Mouse (Mus musculus): ENCODE measurements around the gene Dnajc5. TPM values are rescaled to one million over a fixed set of nuclear protein-coding genes. Genes with fewer than 3 reads are reported as not detected.

Dnajc5 gene
- 43.6 and 45.0 TPM in 2 replicates for polyA plus RNA-seq (2016; fragmentation: Nextera tagmentation; extraction: Ambion mirVana)

GRCm38 (mm10) chr2:181520118-181520935 is at the start of gene Dnajc5:
Dnajc5 (plus strand) TSS chr2:181520485.
- H3K9me3 ChIP-seq (replicated peaks) = no peaks in the 10 kb centered on the region
- H3K4me1 ChIP-seq = peaks cover 46% of the 10 kb centered on the region
- 1% methylated on average over 74 of the region's 74 CpGs for WGBS (ENCODE audit: insufficient replicate concordance)
- H3K9ac ChIP-seq = peak within 1 kb of the TSS; percentile 98
- peak within 1 kb of the TSS; percentile 99 for H3K27ac ChIP-seq
- H3K4me3 ChIP-seq = peak within 1 kb of the TSS; percentile 96
- peak; percentile 97 for ATAC-seq
- no peaks in the 10 kb centered on the region for H3K27me3 ChIP-seq (replicated peaks)
- H3K36me3 ChIP-seq = peaks cover 35% of the 10 kb centered on the region
- peak within 1 kb of the TSS; percentile 85 for H3K4me2 ChIP-seq

- 27% methylated on average over 5 of the region's 5 CpGs for WGBS (ENCODE audit: insufficient replicate concordance)
- H3K4me3 ChIP-seq = no peak overlapping the region
- no peak overlapping the region for H3K9ac ChIP-seq
- 0 out of 2 replicates have a peak overlapping the region, but pooled peaks have one; percentile 7 for H3K4me2 ChIP-seq
- no peak overlapping the region for H3K27ac ChIP-seq
- no peaks in the 10 kb centered on the region for H3K36me3 ChIP-seq
- no peaks in the 10 kb centered on the region for H3K9me3 ChIP-seq (replicated peaks)
- H3K4me1 ChIP-seq = peaks cover 26% of the 10 kb centered on the region
- peak; percentile 50 for ATAC-seq
- 0 out of 2 replicates have a peak, but pooled peaks cover 9% of the 10 kb centered on the region for H3K27me3 ChIP-seq (replicated peaks)
Observed at GRCm38 (mm10) chr2:181471246-181471645, 49.0 kb upstream of the Dnajc5 start.

GRCm38 (mm10) chr2:181472256-181472827 is 47.9 kb upstream of the Dnajc5 start:
- 40% methylated on average over 1 of the region's 1 CpGs for WGBS (ENCODE audit: insufficient replicate concordance)
- no peak for ATAC-seq
- H3K27ac ChIP-seq = no peak overlapping the region
- H3K36me3 ChIP-seq = no peaks in the 10 kb centered on the region
- peaks cover 26% of the 10 kb centered on the region for H3K4me1 ChIP-seq
- H3K9ac ChIP-seq = no peak overlapping the region
- H3K4me3 ChIP-seq = no peak overlapping the region
- no peaks in the 10 kb centered on the region for H3K9me3 ChIP-seq (replicated peaks)
- 0 out of 2 replicates have a peak, but pooled peaks cover 9% of the 10 kb centered on the region for H3K27me3 ChIP-seq (replicated peaks)
- no peak overlapping the region for H3K4me2 ChIP-seq

- H3K27ac ChIP-seq = 0 out of 2 replicates have a peak overlapping the region, but pooled peaks have one; percentile 22
- no peak for ATAC-seq
- H3K9ac ChIP-seq = no peak overlapping the region
- no peak overlapping the region for H3K4me3 ChIP-seq
- peak overlapping the region; percentile 41 for H3K4me2 ChIP-seq
- no peaks in the 10 kb centered on the region; the same call in 1 of the 2 replicates for H3K27me3 ChIP-seq (replicated peaks)
- WGBS (ENCODE audit: insufficient replicate concordance) = 22% methylated on average over 2 of the region's 2 CpGs
- H3K4me1 ChIP-seq = peaks cover 51% of the 10 kb centered on the region
- H3K9me3 ChIP-seq (replicated peaks) = no peaks in the 10 kb centered on the region
- H3K36me3 ChIP-seq = no peaks in the 10 kb centered on the region
Observed at GRCm38 (mm10) chr2:181483120-181483519, 37.2 kb upstream of the Dnajc5 start.

DNA sequence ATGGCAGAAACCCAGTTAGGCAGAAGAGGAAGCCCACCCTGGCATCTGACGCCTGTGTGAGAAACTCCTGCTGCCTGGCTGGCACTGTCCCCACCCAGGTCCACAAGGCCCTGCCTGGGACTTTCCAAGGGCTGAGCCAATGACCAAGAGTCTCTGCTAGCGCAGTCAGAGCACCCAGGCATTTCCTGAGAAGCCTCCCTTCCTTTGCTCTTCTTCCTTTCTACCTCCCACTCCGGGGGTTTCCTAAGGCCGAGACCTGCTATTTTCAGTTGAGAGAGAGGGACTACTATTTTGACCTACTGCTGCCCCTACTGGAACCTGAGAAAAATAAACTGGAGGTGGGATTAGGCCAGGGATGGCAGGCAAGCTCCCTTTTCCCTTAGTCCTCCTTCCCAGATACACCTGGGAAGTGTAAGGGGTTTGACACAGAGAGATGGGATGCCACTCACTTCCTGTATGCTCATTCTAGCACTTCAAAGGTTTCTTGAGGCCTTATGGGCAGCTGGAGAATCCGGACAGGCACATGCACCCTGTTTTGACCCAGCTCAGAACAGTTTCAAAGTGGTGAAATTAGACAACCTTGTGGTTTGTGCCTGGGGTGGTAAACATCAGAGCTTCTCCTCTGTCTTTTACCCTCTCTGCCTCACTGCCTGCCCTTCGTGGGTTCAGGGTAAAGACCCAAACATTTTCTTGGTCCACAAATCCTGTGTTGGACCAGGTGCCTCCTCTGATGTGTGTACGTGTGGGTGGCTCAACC is 36.5 kb upstream of the Dnajc5 start:
- H3K4me2 ChIP-seq = peak overlapping the region; percentile 41
- 0 out of 2 replicates have a peak overlapping the region, but pooled peaks have one; percentile 2 for H3K4me3 ChIP-seq
- H3K9me3 ChIP-seq (replicated peaks) = no peaks in the 10 kb centered on the region
- 23% methylated on average over 7 of the region's 7 CpGs for WGBS (ENCODE audit: insufficient replicate concordance)
- H3K27me3 ChIP-seq (replicated peaks) = no peaks in the 10 kb centered on the region; the same call in 1 of the 2 replicates
- no peaks in the 10 kb centered on the region for H3K36me3 ChIP-seq
- 0 out of 2 replicates have a peak overlapping the region, but pooled peaks have one; percentile 22 for H3K27ac ChIP-seq
- no peak overlapping the region for H3K9ac ChIP-seq
- H3K4me1 ChIP-seq = peaks cover 52% of the 10 kb centered on the region
- peak; percentile 48; the same call in 1 of the 2 replicates for ATAC-seq

GRCm38 (mm10) chr2:181484456-181485233 is 35.6 kb upstream of the Dnajc5 start:
- Histone ChIP-seq H3K4me1 (peaks cover 52% of the 10 kb centered on the region), H3K27ac (no peak overlapping the region), H3K27me3 (replicated peaks) (no peaks in the 10 kb centered on the region; the same call in 1 of the 2 replicates), H3K4me2 (no peak overlapping the region), H3K9me3 (replicated peaks) (no peaks in the 10 kb centered on the region), H3K36me3 (no peaks in the 10 kb centered on the region), H3K9ac (no peak overlapping the region), H3K4me3 (no peak overlapping the region)
- 49% methylated on average over 6 of the region's 6 CpGs for WGBS (ENCODE audit: insufficient replicate concordance)
- ATAC-seq = peak; percentile 70

DNA sequence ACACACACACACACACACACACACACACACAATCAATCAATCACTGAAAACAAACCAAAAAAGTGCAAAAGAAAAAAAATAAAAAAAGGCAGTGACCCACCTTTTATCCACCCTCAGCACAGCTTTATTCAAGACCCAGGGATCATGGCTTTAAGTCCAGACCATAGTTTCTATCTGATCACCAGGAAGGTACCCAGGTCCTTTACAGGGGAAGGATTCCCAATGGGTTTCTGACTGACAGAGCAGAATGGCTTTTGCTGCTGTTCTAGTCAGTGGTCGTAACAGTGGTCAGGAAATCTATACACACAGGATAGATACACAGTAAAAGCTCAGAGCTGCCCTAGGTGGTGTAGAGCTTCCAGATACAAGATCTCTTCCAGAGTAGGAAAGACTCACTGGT is 34.5 kb upstream of the Dnajc5 start:
- Histone ChIP-seq H3K27ac (no peak overlapping the region), H3K27me3 (replicated peaks) (no peaks in the 10 kb centered on the region), H3K9ac (no peak overlapping the region), H3K4me3 (no peak overlapping the region), H3K4me2 (no peak overlapping the region), H3K36me3 (no peaks in the 10 kb centered on the region), H3K4me1 (peaks cover 52% of the 10 kb centered on the region), H3K9me3 (replicated peaks) (no peaks in the 10 kb centered on the region)
- WGBS (ENCODE audit: insufficient replicate concordance) = 47% methylated on average over 1 of the region's 1 CpGs
- ATAC-seq = no peak

DNA sequence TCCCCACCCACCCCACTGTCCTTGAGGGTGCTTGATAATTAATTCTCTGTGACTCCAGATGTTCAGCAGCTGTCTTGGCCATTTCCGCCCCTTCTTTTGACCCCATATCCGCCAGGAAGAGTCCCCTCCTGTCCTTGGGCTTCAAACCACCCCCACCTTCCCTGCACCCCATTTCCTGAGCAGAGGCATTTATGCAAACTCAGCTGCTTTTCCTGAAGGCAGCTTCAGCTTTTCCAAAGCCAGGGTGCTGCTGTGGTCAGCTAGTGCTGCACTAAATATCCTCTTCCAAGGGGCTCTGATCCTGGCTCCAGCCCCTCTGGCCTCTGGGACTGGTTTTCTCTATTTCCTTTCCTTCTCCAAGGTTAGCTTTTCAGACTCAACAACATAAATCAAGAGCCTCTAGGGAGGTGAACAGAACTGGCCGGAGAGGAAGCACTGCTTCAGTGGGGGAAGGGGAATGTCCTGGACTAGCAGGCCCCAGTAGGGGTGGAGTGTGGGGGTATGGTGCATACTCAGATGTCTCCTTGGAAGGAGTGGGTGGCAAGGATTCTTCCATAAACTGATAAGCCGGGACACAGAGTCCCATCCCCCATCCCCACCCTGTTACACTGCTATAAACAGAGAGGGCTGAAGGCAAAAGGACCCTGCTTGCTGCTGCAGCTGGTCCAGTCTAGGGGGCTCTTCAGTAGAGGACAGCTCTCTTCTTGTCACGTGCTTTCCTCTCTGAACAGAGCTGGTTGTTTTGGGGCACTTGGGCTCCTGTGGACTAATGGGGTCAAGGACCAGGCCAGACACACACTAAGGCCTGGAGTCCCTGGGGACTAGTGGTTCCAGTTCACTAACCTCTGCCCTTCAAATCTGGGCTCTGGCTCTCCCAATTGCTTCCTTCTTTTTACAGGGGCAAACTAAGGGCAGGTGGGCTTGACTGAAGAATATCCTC is 32.7 kb upstream of the Dnajc5 start:
- 29% methylated on average over 5 of the region's 5 CpGs for WGBS (ENCODE audit: insufficient replicate concordance)
- Histone ChIP-seq H3K4me1 (peaks cover 65% of the 10 kb centered on the region), H3K4me2 (no peak overlapping the region), H3K27me3 (replicated peaks) (no peaks in the 10 kb centered on the region), H3K36me3 (no peaks in the 10 kb centered on the region), H3K9ac (no peak overlapping the region), H3K27ac (peak overlapping the region; percentile 61), H3K9me3 (replicated peaks) (no peaks in the 10 kb centered on the region), H3K4me3 (no peak overlapping the region)
- ATAC-seq = peak; percentile 34

DNA sequence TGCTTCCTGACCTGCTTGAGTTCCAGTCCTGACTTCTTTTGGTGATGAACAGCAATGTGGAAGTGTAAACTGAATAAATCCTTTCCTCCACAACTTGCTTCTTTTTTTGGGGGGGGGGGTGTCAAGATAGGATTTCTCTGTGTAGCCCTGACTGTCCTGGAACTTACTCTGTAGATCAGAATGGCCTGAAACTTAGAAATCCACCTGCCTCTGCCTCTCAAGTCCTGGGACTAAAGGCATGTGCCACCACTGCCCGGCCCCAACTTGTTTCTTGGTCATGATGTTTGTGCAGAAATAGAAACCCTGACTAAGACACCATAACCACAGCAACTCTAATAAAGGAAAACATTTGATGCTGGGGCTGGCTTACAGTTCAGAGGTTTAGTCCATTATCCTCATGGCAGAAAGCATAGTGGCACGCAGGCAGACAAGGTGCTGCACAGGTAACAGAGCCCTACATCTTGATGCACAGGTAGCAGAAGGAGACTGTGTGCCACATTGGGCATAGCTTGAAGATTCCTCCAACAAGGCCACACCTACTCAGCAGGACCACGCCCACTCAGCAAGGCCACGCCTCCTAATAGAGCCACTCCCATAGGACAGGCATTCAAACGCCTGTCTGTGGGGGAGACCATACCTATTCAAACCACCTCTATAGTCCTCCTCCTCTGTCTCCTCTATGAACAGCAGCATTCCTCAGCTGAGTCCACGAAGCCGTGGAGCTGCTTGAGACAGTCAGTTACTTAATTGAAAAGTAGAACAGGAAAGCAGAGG is 28.7 kb upstream of the Dnajc5 start:
- WGBS (ENCODE audit: insufficient replicate concordance) = 18% methylated on average over 7 of the region's 7 CpGs
- Histone ChIP-seq H3K4me1 (peaks cover 36% of the 10 kb centered on the region), H3K4me2 (peak overlapping the region; percentile 45), H3K27me3 (replicated peaks) (no peaks in the 10 kb centered on the region), H3K27ac (peak overlapping the region; percentile 46), H3K36me3 (no peaks in the 10 kb centered on the region), H3K9me3 (replicated peaks) (no peaks in the 10 kb centered on the region), H3K4me3 (no peak overlapping the region), H3K9ac (0 out of 2 replicates have a peak overlapping the region, but pooled peaks have one; percentile 36)
- peak; percentile 72 for ATAC-seq

- no peaks in the 10 kb centered on the region for H3K27me3 ChIP-seq (replicated peaks)
- no peak for ATAC-seq
- 0 out of 2 replicates have a peak overlapping the region, but pooled peaks have one; percentile 36 for H3K9ac ChIP-seq
- peak overlapping the region; percentile 46 for H3K27ac ChIP-seq
- H3K4me2 ChIP-seq = peak overlapping the region; percentile 45
- 26% methylated on average over 3 of the region's 3 CpGs for WGBS (ENCODE audit: insufficient replicate concordance)
- no peaks in the 10 kb centered on the region for H3K9me3 ChIP-seq (replicated peaks)
- peaks cover 30% of the 10 kb centered on the region for H3K4me1 ChIP-seq
- H3K4me3 ChIP-seq = no peak overlapping the region
- H3K36me3 ChIP-seq = no peaks in the 10 kb centered on the region
Observed at GRCm38 (mm10) chr2:181492206-181492605, 28.1 kb upstream of the Dnajc5 start.
